Mouse (Mus musculus): ENCODE results near the gene Mafk.

DNA sequence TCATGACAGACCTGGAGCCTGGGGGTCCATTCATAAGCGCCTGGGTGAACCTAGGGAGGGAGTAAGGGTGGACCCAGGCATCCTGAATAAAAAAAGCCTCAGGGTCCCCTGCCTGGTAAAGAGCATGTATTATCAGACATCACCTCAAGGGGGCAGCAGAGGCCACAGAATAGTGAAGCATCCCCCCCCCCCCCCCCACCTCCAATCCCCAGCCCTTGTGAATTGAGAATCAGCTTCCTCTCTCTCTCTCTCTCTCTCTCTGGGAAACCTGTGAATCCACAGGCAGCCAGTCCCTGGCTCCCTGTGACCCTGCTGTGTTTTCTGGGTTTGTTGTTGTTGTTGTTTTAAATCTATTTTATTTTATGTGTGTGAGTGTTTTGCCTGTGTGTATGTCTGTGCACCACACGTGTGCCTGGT, 47.2 kb downstream of the Mafk start:
- no peak for TF ChIP-seq CTCF (IDR thresholded peaks at IDR 0.05; ENCODE audit: low read depth, low read length)
- TF ChIP-seq EP300 (IDR thresholded peaks at IDR 0.05; ENCODE audit: insufficient read depth, low read depth, low read length) = no peak
